Mouse (Mus musculus) c-Kit-positive CD71-positive TER-119-negative erythroid progenitor cells, embryonic 14.5 days (primary cell): Measurements from ENCODE around the gene Phf19.

Experiments
- DNase-seq: peaks from one replicate; pipeline ENCODE4 v3.0.0-alpha.2; 2013; ENCODE audit warnings: low read depth

The Phf19 gene

GRCm38 (mm10) chr2:34896821-34897460 is 16.9 kb downstream of the Phf19 start:
- no peak for DNase-seq

- no peak for DNase-seq
Observed at GRCm38 (mm10) chr2:34895503-34896113, 18.2 kb downstream of the Phf19 start.

GRCm38 (mm10) chr2:34893950-34894349 is 19.9 kb downstream of the Phf19 start:
- DNase-seq = no peak

- DNase-seq = no peak
Observed at GRCm38 (mm10) chr2:34884186-34884585, 29.6 kb downstream of the Phf19 start.

- DNase-seq = no peak
Observed at GRCm38 (mm10) chr2:34883190-34883589, 30.6 kb downstream of the Phf19 start.

- no peak for DNase-seq
Observed at GRCm38 (mm10) chr2:34882757-34883156, 31.1 kb downstream of the Phf19 start.

- DNase-seq = no peak
Observed at GRCm38 (mm10) chr2:34880054-34880453, 33.8 kb downstream of the Phf19 start.

- DNase-seq = no peak
Observed at GRCm38 (mm10) chr2:34874816-34875345, 38.9 kb downstream of the Phf19 start, which contains the start of gene Psmd5. Psmd5 (minus strand) TSS chr2:34874968.

- no peak for DNase-seq
Observed at GRCm38 (mm10) chr2:34874271-34874670, 39.6 kb downstream of the Phf19 start, which contains the start of gene Cutal. Cutal (plus strand) TSS chr2:34874396.

GRCm38 (mm10) chr2:34870520-34871474 is 43.0 kb downstream of the Phf19 start:
- DNase-seq = peak; percentile 100

GRCm38 (mm10) chr2:34869680-34870079 is 44.1 kb downstream of the Phf19 start:
- DNase-seq = peak; percentile 75

GRCm38 (mm10) chr2:34857728-34858127 is 56.1 kb downstream of the Phf19 start:
- peak; percentile 40 for DNase-seq

GRCm38 (mm10) chr2:34855265-34855664 is 58.6 kb downstream of the Phf19 start:
- no peak for DNase-seq

- DNase-seq = no peak
Observed at GRCm38 (mm10) chr2:34847702-34848101, 66.1 kb downstream of the Phf19 start.
